Mouse (Mus musculus): ENCODE measurements around the gene Ptgdr2.

Gene Ptgdr2

GRCm38 (mm10) chr19:10976318-10976717 lies 39.4 kb downstream of the Ptgdr2 start:
- DNase-seq = peak in 1 of 2 experiments; percentile 33

- DNase-seq = peak; percentile 73 to 90
These were observed 42.5 kb downstream of the Ptgdr2 start for GRCm38 (mm10) chr19:10979184-10980168.

- DNase-seq = no peak
These were observed 43.2 kb downstream of the Ptgdr2 start for GRCm38 (mm10) chr19:10980210-10980609.

- DNase-seq = peak; percentile 31 to 82
These were observed 46.2 kb downstream of the Ptgdr2 start for GRCm38 (mm10) chr19:10983146-10983545.

GRCm38 (mm10) chr19:10984551-10984950 lies 47.6 kb downstream of the Ptgdr2 start:
- DNase-seq = no peak

GRCm38 (mm10) chr19:10985889-10986288 lies 48.9 kb downstream of the Ptgdr2 start:
- no peak for DNase-seq

GRCm38 (mm10) chr19:10988563-10988962 lies 51.6 kb downstream of the Ptgdr2 start:
- DNase-seq = peak in 1 of 2 experiments; percentile 18

- DNase-seq = no peak
These were observed 53.8 kb downstream of the Ptgdr2 start for GRCm38 (mm10) chr19:10990751-10991150.

GRCm38 (mm10) chr19:10991911-10992310 lies 55.0 kb downstream of the Ptgdr2 start:
- DNase-seq = no peak

All from kidney, postnatal 36 days (tissue).